Mouse (Mus musculus) myocyte (in vitro differentiated cells): Measurements from ENCODE around the gene Setd3. TPM values are rescaled to one million over a fixed set of nuclear protein-coding genes. Genes with fewer than 3 reads are reported as not detected.

ENCODE experiments used
- H3K27me3 ChIP-seq: one replicate; pipeline ENCODE4 v1.6.1; 2011; ENCODE audit not compliant: control insufficient read depth, insufficient read depth, insufficient read length
- H3K36me3 ChIP-seq: one replicate; pipeline ENCODE4 v1.6.1; 2011; ENCODE audit not compliant: control insufficient read depth, insufficient read depth
- H3K4me2 ChIP-seq: one replicate; pipeline ENCODE4 v1.6.1; 2011; ENCODE audit warnings: low read depth, control low read depth
- H3K4me3 ChIP-seq: one replicate; pipeline ENCODE4 v1.5.1; 2011; ENCODE audit warnings: mild to moderate bottlenecking, control low read depth, moderate library complexity
- H3K79me2 ChIP-seq: one replicate; pipeline ENCODE4 v1.6.1; 2011; ENCODE audit not compliant: control insufficient read depth, insufficient read depth
- H3ac ChIP-seq: one replicate; pipeline ENCODE4 v1.6.1; 2011; ENCODE audit not compliant: control insufficient read depth, insufficient read length
- CEBPB ChIP-seq: IDR thresholded peaks from 2 replicates; pipeline ENCODE4 v1.6.1; 2011; ENCODE audit warnings: mild to moderate bottlenecking, moderate library complexity; ENCODE audit not compliant: poor library complexity, insufficient read depth, severe bottlenecking
- E2F4 ChIP-seq: IDR thresholded peaks from one replicate; pipeline ENCODE4 v1.6.1; 2011; ENCODE audit warnings: mild to moderate bottlenecking, control low read depth, moderate library complexity; ENCODE audit not compliant: insufficient read depth
- MAX ChIP-seq: IDR thresholded peaks from one replicate; pipeline ENCODE4 v1.6.1; 2011; ENCODE audit warnings: low read depth, mild to moderate bottlenecking, control low read depth
- MYOD1 ChIP-seq, 3 experiments: IDR thresholded peaks; one replicate each; pipeline ENCODE4 v1.6.1; 2011; ENCODE audit warnings: control low read depth in 2 of 3, low read depth in 2 of 3, mild to moderate bottlenecking in 2 of 3, moderate library complexity in 1 of 3; ENCODE audit not compliant: insufficient read length in 2 of 3, control insufficient read depth in 1 of 3
- MYOG ChIP-seq, 3 experiments: IDR thresholded peaks; one replicate each; pipeline ENCODE4 v1.6.1; 2011; ENCODE audit warnings: control low read depth in 2 of 3, low read depth in 2 of 3, mild to moderate bottlenecking in 2 of 3; ENCODE audit not compliant: insufficient read length in 2 of 3, control insufficient read depth in 1 of 3, insufficient read depth in 1 of 3
- POLR2A ChIP-seq: IDR thresholded peaks from one replicate; pipeline ENCODE4 v1.6.1; 2011; ENCODE audit warnings: low read depth, mild to moderate bottlenecking, control low read depth, moderate library complexity; ENCODE audit not compliant: insufficient read length
- POLR2AphosphoS2 ChIP-seq: IDR thresholded peaks from one replicate; pipeline ENCODE4 v1.6.1; 2011; ENCODE audit warnings: low read depth, control low read depth; ENCODE audit not compliant: insufficient read length
- REST ChIP-seq: IDR thresholded peaks from one replicate; pipeline ENCODE4 v1.6.1; 2011; ENCODE audit warnings: mild to moderate bottlenecking, control low read depth, moderate library complexity; ENCODE audit not compliant: insufficient read depth, insufficient read length
- SRF ChIP-seq: IDR thresholded peaks from one replicate; pipeline ENCODE4 v1.6.1; 2011; ENCODE audit warnings: low read depth; ENCODE audit not compliant: control insufficient read depth, insufficient read length
- TCF12 ChIP-seq: IDR thresholded peaks from one replicate; pipeline ENCODE4 v1.6.1; 2011; ENCODE audit warnings: mild to moderate bottlenecking, control low read depth; ENCODE audit not compliant: poor library complexity, insufficient read depth, severe bottlenecking
- TCF3 ChIP-seq: IDR thresholded peaks from one replicate; pipeline ENCODE4 v1.6.1; 2011; ENCODE audit warnings: low read depth, control low read depth; ENCODE audit not compliant: insufficient read length
- USF1 ChIP-seq: IDR thresholded peaks from one replicate; pipeline ENCODE4 v1.6.1; 2011; ENCODE audit warnings: low read depth, mild to moderate bottlenecking, control low read depth, moderate library complexity
- polyA plus RNA-seq: library from polyadenylated mRNA; unstranded; fragments of >200 nt; fragmentation: generic; extraction: Trizol; gene quantifications from one replicate; pipeline ENCODE4 v1.2.1, GENCODE M21; 2012; ENCODE audit warnings: missing spikeins

Setd3 gene
- polyA plus RNA-seq, 1 experiment: 54.0 TPM

- no peak overlapping the region for H3K4me2 ChIP-seq
- no peaks in the 10 kb centered on the region for H3K36me3 ChIP-seq
- no peaks in the 10 kb centered on the region for H3K27me3 ChIP-seq
- no peak for TF ChIP-seq POLR2AphosphoS2
- TF ChIP-seq CEBPB: no peak
- TF ChIP-seq TCF3: no peak
- TF ChIP-seq MYOG (IDR thresholded peaks at IDR 0.05; ENCODE audit: control insufficient read depth in 1 of 3, insufficient read depth in 1 of 3, insufficient read length in 2 of 3, low read depth in 2 of 3): no peak
- TF ChIP-seq REST: no peak
- no peak for TF ChIP-seq TCF12
- no peak for TF ChIP-seq SRF
- TF ChIP-seq USF1: no peak
- no peak for TF ChIP-seq E2F4
- no peak for TF ChIP-seq MAX
- no peak for TF ChIP-seq POLR2A
- TF ChIP-seq MYOD1 (IDR thresholded peaks at IDR 0.05; ENCODE audit: control insufficient read depth in 1 of 3, insufficient read length in 2 of 3, low read depth in 2 of 3): no peak
- no peak overlapping the region for H3ac ChIP-seq
- no peaks in the 10 kb centered on the region for H3K79me2 ChIP-seq
- H3K4me3 ChIP-seq: no peak overlapping the region
Observed at GRCm38 (mm10) chr12:108206641-108207040, 27.5 kb upstream of the Setd3 start.

GRCm38 (mm10) chr12:108204978-108205377 lies 25.9 kb upstream of the Setd3 start:
- no peak overlapping the region for H3K4me2 ChIP-seq
- no peak overlapping the region for H3ac ChIP-seq
- H3K4me3 ChIP-seq: no peak overlapping the region
- H3K36me3 ChIP-seq: peaks cover 4% of the 10 kb centered on the region
- no peaks in the 10 kb centered on the region for H3K27me3 ChIP-seq
- no peaks in the 10 kb centered on the region for H3K79me2 ChIP-seq
- TF ChIP-seq MYOD1 (IDR thresholded peaks at IDR 0.05; ENCODE audit: control insufficient read depth in 1 of 3, insufficient read length in 2 of 3, low read depth in 2 of 3): no peak
- no peak for TF ChIP-seq MYOG (IDR thresholded peaks at IDR 0.05; ENCODE audit: control insufficient read depth in 1 of 3, insufficient read depth in 1 of 3, insufficient read length in 2 of 3, low read depth in 2 of 3)
- TF ChIP-seq POLR2AphosphoS2: no peak
- no peak for TF ChIP-seq CEBPB
- no peak for TF ChIP-seq REST
- TF ChIP-seq SRF: no peak
- TF ChIP-seq E2F4: no peak
- TF ChIP-seq TCF3: no peak
- no peak for TF ChIP-seq TCF12
- no peak for TF ChIP-seq POLR2A
- TF ChIP-seq USF1: no peak
- TF ChIP-seq MAX: no peak

DNA sequence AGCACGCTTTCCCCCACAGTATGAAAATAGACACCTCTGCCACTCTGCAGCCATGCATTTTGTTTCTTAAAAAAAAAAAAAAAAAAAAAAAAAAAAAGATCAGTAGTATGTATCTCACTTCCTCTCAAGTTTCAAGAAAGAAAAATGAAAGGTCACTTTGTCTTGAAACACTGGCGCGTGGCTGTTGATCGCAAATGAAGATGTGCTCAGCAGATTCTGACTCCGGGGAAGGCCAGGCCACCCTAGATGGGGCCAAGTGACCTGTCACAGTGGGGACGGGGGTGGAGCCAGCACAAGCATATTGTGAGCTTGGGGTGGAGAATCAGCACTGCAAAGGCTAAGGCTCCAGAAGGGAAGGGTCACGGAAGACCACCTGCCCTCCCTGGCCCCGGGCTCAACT lies 24.8 kb upstream of the Setd3 start:
- peaks cover 9% of the 10 kb centered on the region for H3K36me3 ChIP-seq
- H3K4me3 ChIP-seq: no peak overlapping the region
- H3ac ChIP-seq: no peak overlapping the region
- H3K4me2 ChIP-seq: no peak overlapping the region
- no peak for TF ChIP-seq CEBPB
- H3K27me3 ChIP-seq: no peaks in the 10 kb centered on the region
- no peaks in the 10 kb centered on the region for H3K79me2 ChIP-seq

DNA sequence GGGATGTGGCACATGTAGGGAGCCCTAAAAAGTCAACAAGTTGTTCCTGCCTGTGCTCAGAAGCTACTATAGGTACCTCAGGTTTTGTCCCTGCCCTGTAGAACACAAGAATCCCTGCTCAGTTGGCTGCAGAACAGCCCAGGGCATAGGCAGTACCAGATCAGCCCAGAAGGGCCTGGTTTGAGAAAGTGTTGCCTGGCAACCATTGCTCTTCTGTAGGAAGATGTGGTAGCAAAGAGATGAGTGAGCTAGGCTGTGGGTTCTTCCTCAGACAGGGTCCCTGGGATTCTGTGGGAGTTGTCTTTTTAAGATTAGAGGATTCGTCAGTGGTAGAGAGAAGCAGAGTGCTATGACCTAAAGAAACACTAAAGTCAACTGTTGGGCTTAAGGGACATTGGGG lies 21.0 kb upstream of the Setd3 start:
- Histone ChIP-seq H3K4me2 (no peak overlapping the region), H3K79me2 (no peaks in the 10 kb centered on the region), H3K36me3 (peaks cover 28% of the 10 kb centered on the region), H3K27me3 (no peaks in the 10 kb centered on the region), H3ac (no peak overlapping the region), H3K4me3 (no peak overlapping the region)
- TF ChIP-seq MYOG (IDR thresholded peaks at IDR 0.05; ENCODE audit: control insufficient read depth in 1 of 3, insufficient read depth in 1 of 3, insufficient read length in 2 of 3, low read depth in 2 of 3) (no peak), POLR2A (no peak), SRF (no peak), POLR2AphosphoS2 (no peak), MYOD1 (IDR thresholded peaks at IDR 0.05; ENCODE audit: control insufficient read depth in 1 of 3, insufficient read length in 2 of 3, low read depth in 2 of 3) (no peak), MAX (no peak), E2F4 (no peak), USF1 (no peak), CEBPB (no peak), REST (no peak), TCF12 (no peak), TCF3 (no peak)

DNA sequence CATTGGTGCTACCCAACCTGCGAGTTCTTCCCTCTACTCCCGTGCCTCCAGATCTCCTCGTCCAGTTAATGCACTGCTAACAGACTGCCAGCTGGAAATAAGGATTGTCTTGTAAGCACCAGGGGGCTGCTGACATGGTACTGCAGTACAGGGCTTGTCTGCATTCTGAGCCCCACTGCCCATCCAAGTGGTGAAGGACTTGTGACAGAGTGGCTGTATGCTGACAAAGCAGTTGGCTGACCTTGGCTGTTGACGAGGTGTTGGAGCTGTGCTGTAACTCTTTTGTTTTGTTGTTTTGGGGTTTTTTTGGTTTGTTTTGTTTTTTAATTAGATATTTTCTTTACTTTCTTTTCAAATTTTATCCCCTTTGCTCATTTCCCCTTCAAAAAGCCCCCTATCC lies 19.3 kb upstream of the Setd3 start:
- Histone ChIP-seq H3K36me3 (peaks cover 39% of the 10 kb centered on the region), H3K4me2 (no peak overlapping the region), H3K4me3 (no peak overlapping the region), H3K79me2 (no peaks in the 10 kb centered on the region), H3ac (no peak overlapping the region), H3K27me3 (no peaks in the 10 kb centered on the region)
- TF ChIP-seq CEBPB (no peak), POLR2AphosphoS2 (no peak), E2F4 (no peak), MYOG (IDR thresholded peaks at IDR 0.05; ENCODE audit: control insufficient read depth in 1 of 3, insufficient read depth in 1 of 3, insufficient read length in 2 of 3, low read depth in 2 of 3) (no peak), USF1 (no peak), TCF12 (no peak)
